Mouse (Mus musculus): ENCODE data around the gene Cd164. TPM values are rescaled to one million over a fixed set of nuclear protein-coding genes. Genes with fewer than 3 reads are reported as not detected.

Gene Cd164
- polyA plus RNA-seq, 1 experiment from 2014 or later, result 112 TPM

DNA sequence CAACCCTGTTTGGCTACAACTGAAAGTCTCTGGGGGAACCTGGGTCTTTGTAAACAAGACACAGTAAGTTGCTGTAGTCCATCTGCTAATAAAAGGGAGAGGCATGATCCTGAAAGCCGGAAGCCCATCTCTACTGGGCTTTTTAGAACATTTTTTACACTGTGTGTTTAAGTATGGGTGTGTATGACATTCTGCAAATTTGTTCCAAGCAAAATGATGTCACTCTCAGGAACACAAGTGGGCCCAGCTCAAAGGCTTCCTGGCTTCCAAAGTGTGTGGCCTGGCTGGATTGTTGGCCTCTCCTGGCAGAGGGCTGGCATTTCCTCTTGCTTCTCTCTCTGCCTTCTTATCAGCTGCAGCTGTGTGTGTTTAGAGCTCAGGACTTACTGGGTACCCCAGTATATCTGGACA lies 44.2 kb upstream of the Cd164 start:
- H3K27me3 ChIP-seq (ENCODE audit: control insufficient read depth, insufficient read depth, low read length), result no peaks in the 10 kb centered on the region
- no peak overlapping the region for H3K4me2 ChIP-seq (replicated peaks; ENCODE audit: low read depth)
- 0 out of 2 replicates have a peak, but pooled peaks cover 3% of the 10 kb centered on the region for H3K4me1 ChIP-seq (replicated peaks; ENCODE audit: control insufficient read depth, insufficient read depth)
- no peak overlapping the region for H3K9ac ChIP-seq (ENCODE audit: low read length)
- TF ChIP-seq EP300 (optimal IDR thresholded peaks at IDR 0.05), result no peak
- TF ChIP-seq CTCF (IDR thresholded peaks at IDR 0.05; ENCODE audit: low read depth), result no peak
- H3K4me3 ChIP-seq (ENCODE audit: low read depth, low read length), result no peak overlapping the region
- 0 out of 2 replicates have a peak, but pooled peaks cover 3% of the 10 kb centered on the region for H3K36me3 ChIP-seq (ENCODE audit: control insufficient read depth, insufficient read depth, low read length)
- H3K9me3 ChIP-seq (ENCODE audit: control insufficient read depth, low read length), result no peaks in the 10 kb centered on the region
- WGBS, result 13% methylated on average over 1 of the region's 1 CpGs
- peak; percentile 43 for ATAC-seq (ENCODE audit: low FRiP score, low TSS enrichment)
- DNase-seq (ENCODE audit: low spot score), result peak; percentile 46
- peak overlapping the region; percentile 92 for H3K27ac ChIP-seq (replicated peaks)

DNA sequence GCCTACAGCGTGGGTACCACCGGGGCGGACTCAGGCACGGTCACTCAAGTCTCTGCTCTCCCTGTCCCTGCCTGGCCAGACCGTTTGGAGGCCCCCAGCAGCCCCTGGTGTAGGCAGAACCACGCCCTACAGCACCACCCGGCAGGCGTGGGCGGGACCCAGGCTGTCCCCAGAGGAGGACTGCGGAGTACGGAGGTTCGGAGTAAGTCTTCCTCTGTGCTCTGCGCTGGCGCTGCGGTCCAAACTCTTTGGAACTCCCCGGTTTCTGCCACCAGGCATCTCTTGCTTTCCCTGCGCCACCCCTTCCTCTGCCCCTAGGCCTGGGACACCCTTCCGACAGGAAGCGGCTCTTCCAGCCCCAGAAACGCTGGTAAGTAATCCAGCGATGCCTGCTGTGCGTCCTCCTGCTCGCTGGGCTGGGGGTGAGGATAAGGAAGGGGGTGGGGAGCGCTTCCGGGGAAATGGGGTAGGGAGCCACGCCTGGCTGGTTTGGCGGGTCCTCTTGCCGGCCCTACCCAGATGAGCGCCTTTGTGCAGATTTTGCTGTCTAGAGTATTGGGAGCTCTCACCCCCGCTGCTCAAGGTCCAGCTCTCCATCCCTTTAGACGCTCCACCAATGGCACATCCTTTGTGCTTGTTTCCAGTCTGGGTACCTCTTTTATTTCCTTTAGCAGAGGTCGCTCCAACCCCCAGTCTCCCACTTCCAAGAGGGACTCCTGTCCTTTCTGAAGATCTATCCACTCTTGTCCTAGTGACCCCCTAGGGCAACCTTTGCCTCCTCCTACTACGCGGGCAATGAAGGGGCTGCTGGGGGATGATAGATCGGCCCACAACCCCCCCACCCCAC lies 42.8 kb upstream of the Cd164 start, which contains the start of gene Mical1:
Gene Mical1 (plus strand): TSS at position 144 of the 847 bp plus-strand sequence.
- H3K9ac ChIP-seq (ENCODE audit: low read length), result peak within 1 kb of the TSS; percentile 76
- ATAC-seq (ENCODE audit: low FRiP score, low TSS enrichment), result peak; percentile 50; the same call in 1 of the 2 replicates
- DNase-seq (ENCODE audit: low spot score), result peak; percentile 70
- H3K4me2 ChIP-seq (replicated peaks; ENCODE audit: low read depth), result peak within 1 kb of the TSS; percentile 80
- H3K9me3 ChIP-seq (ENCODE audit: control insufficient read depth, low read length), result no peaks in the 10 kb centered on the region
- H3K36me3 ChIP-seq (ENCODE audit: control insufficient read depth, insufficient read depth, low read length), result peaks cover 6% of the 10 kb centered on the region; the same call in 1 of the 2 replicates
- peak within 1 kb of the TSS; percentile 92 for H3K27ac ChIP-seq (replicated peaks)
- TF ChIP-seq CTCF (IDR thresholded peaks at IDR 0.05; ENCODE audit: low read depth) (no peak), EP300 (optimal IDR thresholded peaks at IDR 0.05) (no peak)
- WGBS, result under 1% methylated on average over 35 of the region's 35 CpGs
- H3K27me3 ChIP-seq (ENCODE audit: control insufficient read depth, insufficient read depth, low read length), result no peaks in the 10 kb centered on the region
- H3K4me1 ChIP-seq (replicated peaks; ENCODE audit: control insufficient read depth, insufficient read depth), result 0 out of 2 replicates have a peak, but pooled peaks cover 3% of the 10 kb centered on the region
- H3K4me3 ChIP-seq (ENCODE audit: low read depth, low read length), result peak within 1 kb of the TSS; percentile 59

DNA sequence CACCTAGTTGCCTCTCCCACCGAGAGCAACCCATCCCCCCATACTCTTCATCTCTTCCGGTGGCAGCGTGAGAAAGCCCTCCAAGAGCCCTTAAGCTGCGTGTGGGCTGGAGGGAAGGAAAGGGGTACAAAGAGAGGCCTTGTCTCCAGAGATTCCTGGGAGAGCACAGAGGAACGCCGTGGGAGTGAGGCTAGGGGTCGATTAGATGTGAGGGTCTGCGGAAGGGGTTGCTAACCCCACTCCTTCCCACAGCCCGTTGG lies 42.3 kb upstream of the Cd164 start:
- H3K4me2 ChIP-seq (replicated peaks; ENCODE audit: low read depth), result peak overlapping the region; percentile 80
- no peaks in the 10 kb centered on the region for H3K9me3 ChIP-seq (ENCODE audit: control insufficient read depth, low read length)
- peak overlapping the region; percentile 59 for H3K4me3 ChIP-seq (ENCODE audit: low read depth, low read length)
- no peaks in the 10 kb centered on the region for H3K27me3 ChIP-seq (ENCODE audit: control insufficient read depth, insufficient read depth, low read length)
- ATAC-seq (ENCODE audit: low FRiP score, low TSS enrichment) (no peak; the same call in 1 of the 2 replicates), DNase-seq (ENCODE audit: low spot score) (no peak)
- peaks cover 6% of the 10 kb centered on the region; the same call in 1 of the 2 replicates for H3K36me3 ChIP-seq (ENCODE audit: control insufficient read depth, insufficient read depth, low read length)
- TF ChIP-seq EP300 (optimal IDR thresholded peaks at IDR 0.05) (no peak), CTCF (IDR thresholded peaks at IDR 0.05; ENCODE audit: low read depth) (no peak)
- H3K27ac ChIP-seq (replicated peaks), result peak overlapping the region; percentile 92
- 0 out of 2 replicates have a peak, but pooled peaks cover 3% of the 10 kb centered on the region for H3K4me1 ChIP-seq (replicated peaks; ENCODE audit: control insufficient read depth, insufficient read depth)
- 3% methylated on average over 9 of the region's 9 CpGs for WGBS
- peak overlapping the region; percentile 76 for H3K9ac ChIP-seq (ENCODE audit: low read length)

DNA sequence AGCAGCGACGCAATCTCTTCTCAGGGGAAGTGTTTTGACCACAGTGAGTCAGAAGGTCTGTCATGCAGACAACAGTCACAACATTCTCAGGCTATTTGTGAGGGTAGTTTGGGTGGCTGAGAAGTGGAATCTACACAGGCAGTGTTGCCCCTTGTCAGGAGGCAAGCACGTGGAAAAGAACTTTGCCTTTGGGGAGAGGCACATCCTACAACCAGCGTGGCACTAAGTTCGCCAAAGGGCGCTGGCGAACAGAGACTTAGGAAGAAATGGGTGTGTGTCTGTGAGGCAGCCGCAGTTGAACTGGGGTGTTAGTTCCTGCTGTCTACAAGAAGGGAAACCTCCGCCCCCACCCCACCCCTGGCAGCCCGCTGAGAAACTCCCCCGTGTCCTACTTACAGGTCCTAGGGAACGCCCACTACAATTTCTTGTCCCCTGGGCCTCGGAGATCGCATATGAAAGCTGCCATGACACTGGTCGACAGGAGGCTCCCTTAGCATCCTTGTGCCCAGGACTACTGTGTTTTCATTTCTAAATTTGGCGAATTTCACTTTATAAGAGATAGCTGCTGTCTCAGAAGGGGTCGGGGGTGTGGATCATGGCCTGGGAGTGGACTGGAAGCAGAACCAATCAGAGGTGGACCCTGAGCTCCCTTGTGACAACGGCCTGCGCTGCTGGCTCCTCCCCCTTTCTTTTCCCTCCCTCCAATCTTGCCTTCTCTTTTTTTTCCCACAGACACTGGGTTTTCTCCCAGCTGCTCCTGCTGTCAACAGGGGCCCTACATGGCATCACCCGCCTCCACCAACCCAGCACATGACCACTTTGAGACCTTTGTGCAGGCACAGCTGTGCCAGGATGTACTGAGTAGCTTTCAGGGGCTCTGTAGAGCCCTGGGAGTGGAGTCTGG lies 41.7 kb upstream of the Cd164 start:
- Histone ChIP-seq H3K9ac (ENCODE audit: low read length) (peak overlapping the region; percentile 76), H3K27me3 (ENCODE audit: control insufficient read depth, insufficient read depth, low read length) (no peaks in the 10 kb centered on the region), H3K4me2 (replicated peaks; ENCODE audit: low read depth) (peak overlapping the region; percentile 80), H3K4me3 (ENCODE audit: low read depth, low read length) (peak overlapping the region; percentile 59), H3K9me3 (ENCODE audit: control insufficient read depth, low read length) (no peaks in the 10 kb centered on the region), H3K4me1 (replicated peaks; ENCODE audit: control insufficient read depth, insufficient read depth) (0 out of 2 replicates have a peak, but pooled peaks cover 3% of the 10 kb centered on the region), H3K27ac (replicated peaks) (peak overlapping the region; percentile 92), H3K36me3 (ENCODE audit: control insufficient read depth, insufficient read depth, low read length) (peaks cover 6% of the 10 kb centered on the region; the same call in 1 of the 2 replicates)
- TF ChIP-seq CTCF (IDR thresholded peaks at IDR 0.05; ENCODE audit: low read depth), result no peak
- TF ChIP-seq EP300 (optimal IDR thresholded peaks at IDR 0.05), result no peak
- ATAC-seq (ENCODE audit: low FRiP score, low TSS enrichment) (peak; percentile 80), DNase-seq (ENCODE audit: low spot score) (peak; percentile 68)
- WGBS, result 5% methylated on average over 20 of the region's 20 CpGs

DNA sequence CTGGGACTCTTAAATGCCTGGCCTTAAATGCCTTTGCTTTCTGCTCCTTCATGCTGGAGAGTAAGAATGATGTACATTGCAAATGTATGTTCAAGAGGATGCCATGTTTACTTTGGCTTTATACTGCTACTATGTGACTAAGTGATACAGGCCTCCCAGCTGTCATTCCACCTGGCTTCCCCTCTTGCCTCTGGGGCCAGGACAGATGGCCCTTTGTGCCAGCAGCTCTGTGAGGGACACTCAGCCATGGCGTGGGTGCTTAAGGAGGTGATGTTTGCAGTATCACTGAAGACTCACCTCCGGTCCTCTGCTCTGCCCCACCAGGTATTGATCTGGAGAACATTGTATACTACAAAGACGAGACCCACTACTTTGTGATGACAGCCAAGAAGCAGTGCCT lies 39.3 kb upstream of the Cd164 start:
- ATAC-seq (ENCODE audit: low FRiP score, low TSS enrichment) (no peak), DNase-seq (ENCODE audit: low spot score) (no peak)
- Histone ChIP-seq H3K27me3 (ENCODE audit: control insufficient read depth, insufficient read depth, low read length) (no peaks in the 10 kb centered on the region), H3K9ac (ENCODE audit: low read length) (no peak overlapping the region), H3K4me3 (ENCODE audit: low read depth, low read length) (no peak overlapping the region), H3K9me3 (ENCODE audit: control insufficient read depth, low read length) (no peaks in the 10 kb centered on the region), H3K27ac (replicated peaks) (no peak overlapping the region), H3K4me2 (replicated peaks; ENCODE audit: low read depth) (no peak overlapping the region), H3K36me3 (ENCODE audit: control insufficient read depth, insufficient read depth, low read length) (peaks cover 23% of the 10 kb centered on the region), H3K4me1 (replicated peaks; ENCODE audit: control insufficient read depth, insufficient read depth) (no peaks in the 10 kb centered on the region)
- TF ChIP-seq CTCF (IDR thresholded peaks at IDR 0.05; ENCODE audit: low read depth) (no peak), EP300 (optimal IDR thresholded peaks at IDR 0.05) (no peak)
- 82% methylated on average over 3 of the region's 3 CpGs for WGBS

Measured in stomach, postnatal 0 days (tissue).